Mouse (Mus musculus) gastrocnemius, postnatal 10 days (tissue): ENCODE results near the gene Tmem50a. TPM values are rescaled to one million over a fixed set of nuclear protein-coding genes. Genes with fewer than 3 reads are reported as not detected.
"Not testable (repeated sequence)": the region's sequence is repeated elsewhere in the genome, so short reads cannot be mapped to it uniquely, and the experiment has no call there.

Experiments used
- DNase-seq: peaks from one replicate; pipeline ENCODE4 v3.0.0; 2021; ENCODE audit warnings: mixed read lengths
- total RNA-seq, 2 experiments: library from RNA; stranded (reverse); gene quantifications; 2 replicates each; pipeline ENCODE4 v1.2.3; 2021

Tmem50a gene
- total RNA-seq, 2 experiments from 2014 or later: 49.9 to 55.1 TPM

DNA sequence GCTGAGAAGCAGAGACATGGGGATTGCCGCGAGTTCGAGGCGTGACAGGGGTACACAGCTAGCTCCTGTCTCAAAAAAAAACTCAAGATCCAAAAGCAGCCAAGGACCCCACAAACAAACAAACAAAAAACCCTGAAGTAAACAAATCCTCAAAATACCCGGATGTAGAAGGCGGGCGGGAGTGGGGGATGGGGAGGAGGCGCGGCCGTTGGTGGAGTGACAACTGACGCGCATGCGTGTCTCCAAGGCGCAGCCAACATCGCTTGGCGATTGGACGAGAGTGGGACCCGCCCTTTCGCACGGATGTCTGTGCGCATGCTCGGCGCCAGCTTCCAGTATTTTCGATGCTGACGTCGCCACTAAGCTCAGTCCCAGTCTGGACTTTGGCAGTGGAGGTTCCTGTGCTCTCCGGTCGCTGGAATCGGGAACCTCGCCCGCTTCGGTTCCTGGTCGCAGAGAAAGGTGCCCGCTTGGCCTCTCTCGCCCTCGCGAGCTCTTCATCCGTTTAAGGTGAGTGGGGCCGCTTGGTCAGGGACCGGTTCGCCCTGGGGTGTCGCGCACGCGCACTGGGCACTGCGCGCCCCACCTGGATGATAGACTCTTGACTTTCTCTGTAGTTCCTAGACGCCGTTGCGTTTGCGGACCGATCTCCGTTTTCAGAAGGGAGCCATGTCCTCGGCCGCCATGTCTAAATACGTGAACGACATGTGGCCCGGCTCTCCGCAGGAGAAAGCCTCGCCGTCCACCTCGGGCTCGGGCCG is 8.6 kb upstream of the Tmem50a start, which contains the start of gene Rsrp1:
Gene Rsrp1 (plus strand): TSS at position 335 of the 761 bp plus-strand sequence.
- DNase-seq: peak; percentile 97

DNA sequence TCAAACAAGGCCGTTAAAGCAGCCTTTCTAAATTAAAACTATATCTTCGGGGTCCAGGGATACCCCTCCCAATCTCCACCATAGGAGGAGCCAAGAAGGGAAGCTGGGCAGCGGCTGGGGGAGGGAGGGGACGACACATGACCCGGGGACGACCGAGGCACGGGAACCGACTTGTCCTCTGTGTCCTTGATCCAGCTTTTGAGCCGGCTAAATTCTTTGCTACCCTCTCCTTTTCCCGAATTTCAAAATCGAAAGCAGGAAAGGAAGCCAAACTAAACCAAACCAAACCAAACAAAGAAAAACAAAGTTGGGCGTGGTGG is 8.1 kb upstream of the Tmem50a start:
- DNase-seq: peak; percentile 69

DNA sequence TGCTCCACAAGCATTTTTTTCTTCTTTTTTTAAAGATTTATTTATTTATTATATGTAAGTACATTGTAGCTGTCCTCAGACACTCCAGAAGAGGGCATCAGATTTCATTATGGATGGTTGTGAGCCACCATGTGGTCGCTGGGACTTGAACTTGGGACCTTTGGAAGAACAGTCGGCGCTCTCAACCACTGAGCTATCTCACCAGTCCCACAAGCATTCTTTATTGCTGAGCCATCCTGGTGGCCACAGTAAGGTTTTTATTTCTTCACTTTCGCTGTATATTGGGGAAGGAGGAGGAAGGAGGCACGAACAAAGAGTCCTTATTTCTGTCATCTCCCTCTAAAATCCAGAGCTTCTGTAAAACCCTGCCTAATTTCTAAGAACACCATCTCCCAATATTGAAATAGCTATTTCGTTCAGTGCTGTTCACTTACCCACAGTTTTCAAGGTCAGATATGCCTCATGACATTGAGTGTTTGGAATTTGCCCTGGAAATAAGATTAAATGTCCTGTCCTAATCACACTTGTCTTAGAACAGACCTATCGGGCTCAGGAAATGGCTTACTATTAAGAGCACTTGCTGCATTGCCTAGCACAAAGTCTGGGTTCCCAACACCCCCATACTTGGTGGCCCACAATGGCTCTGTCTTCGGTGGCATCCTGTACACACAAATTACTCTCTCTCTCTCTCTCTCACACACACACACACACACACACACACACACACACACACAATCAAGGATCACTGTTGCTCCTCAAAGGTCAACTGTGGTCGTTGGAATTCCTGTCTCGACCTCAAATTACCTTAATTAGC is 7.5 kb upstream of the Tmem50a start:
- no peak for DNase-seq

DNA sequence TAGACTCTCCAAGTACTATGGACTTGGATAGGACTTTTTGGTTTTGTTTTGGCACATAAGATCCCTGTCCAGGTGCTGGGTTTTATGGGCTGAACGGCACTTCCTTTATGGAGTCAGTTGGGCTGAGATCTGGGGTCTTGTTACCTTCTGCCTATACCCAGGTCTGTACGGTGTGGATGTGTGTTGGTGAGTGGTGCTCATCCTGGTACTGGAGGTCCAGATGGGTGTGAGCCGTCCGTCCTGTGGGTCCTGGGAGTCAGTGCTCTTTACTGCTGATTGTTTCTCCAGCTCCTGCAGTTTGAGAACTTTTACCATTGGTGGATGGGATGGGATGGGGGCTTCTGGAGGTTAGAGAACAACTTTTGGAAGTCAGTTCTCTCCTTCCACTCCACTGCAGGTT is 6.9 kb upstream of the Tmem50a start:
- DNase-seq: no peak

DNA sequence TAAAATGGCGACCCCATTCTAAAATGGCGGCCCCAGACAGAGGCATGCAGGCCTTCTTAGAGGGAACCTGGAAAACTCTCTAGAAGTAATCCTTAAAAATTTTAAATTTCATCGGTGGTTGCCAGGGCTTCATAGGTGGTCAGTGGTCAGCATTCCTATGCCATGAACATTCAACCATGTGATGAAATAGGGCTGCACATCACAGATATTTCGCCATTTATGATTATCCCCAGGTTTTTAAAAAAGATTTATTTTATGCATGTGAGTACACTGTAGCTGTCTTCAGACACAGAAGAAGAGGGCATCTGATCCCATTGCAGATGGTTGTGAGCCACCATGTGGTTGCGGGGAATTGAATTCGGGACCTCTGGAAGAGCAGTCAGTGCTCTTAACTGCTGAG is 5.8 kb upstream of the Tmem50a start:
- DNase-seq: no peak

DNA sequence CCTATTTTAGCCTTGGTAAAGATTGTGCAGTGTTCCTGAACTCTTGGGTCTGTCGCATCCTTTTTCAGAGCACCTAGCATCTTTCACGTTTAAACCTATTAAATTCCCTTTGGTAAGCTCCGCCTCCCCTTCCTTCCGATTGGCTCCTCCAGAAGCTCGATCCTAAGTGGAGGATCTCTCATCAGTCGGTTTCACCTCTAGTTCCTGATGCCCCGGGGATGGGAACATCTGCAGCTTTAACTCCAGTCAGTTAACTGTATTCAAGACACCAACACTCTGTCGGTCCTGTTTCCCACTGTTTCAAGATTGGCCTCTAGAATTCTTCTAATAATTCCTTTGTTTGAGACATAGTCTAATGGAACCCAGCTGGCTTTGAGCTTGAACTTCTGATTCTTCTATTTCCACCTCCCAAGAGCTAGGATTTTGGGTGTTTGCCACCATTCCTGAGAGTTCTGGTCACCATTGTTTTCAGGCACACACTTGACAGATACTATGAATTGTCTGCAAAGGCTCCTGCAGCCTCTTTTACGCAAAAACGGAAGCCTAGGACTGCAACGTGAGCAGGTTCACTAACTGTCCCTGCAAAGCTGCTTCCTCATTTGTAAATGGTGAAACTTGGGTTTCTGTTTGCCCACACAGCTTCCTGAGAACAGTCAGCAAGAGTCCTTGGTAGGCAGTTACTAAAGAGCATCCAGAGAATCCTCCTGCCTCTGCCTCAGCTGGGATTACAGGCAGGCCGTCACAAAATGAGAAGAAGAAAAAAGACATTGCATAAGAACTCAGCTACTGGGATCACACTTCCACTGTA is 5.1 kb upstream of the Tmem50a start:
- DNase-seq: no peak

DNA sequence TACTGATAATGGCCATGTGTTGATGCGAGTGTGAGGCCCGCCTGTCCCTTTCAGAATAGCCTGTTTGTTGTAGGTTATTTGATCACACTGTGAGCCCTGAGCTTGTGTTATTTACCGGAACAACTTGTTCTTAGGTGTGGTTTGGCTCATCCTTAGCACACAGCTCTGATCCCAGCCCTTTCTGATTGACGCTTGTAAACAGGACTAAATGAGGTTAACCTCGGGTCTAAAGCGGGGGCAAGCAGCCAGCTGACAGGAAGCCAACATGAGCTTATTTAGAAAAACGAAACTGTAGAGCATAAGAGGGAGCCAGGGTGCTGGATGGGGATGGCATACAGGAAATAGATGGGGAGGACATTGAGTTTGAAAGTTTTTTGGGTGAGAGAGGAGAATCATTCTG is 3.6 kb upstream of the Tmem50a start:
- peak; percentile 46 for DNase-seq

DNA sequence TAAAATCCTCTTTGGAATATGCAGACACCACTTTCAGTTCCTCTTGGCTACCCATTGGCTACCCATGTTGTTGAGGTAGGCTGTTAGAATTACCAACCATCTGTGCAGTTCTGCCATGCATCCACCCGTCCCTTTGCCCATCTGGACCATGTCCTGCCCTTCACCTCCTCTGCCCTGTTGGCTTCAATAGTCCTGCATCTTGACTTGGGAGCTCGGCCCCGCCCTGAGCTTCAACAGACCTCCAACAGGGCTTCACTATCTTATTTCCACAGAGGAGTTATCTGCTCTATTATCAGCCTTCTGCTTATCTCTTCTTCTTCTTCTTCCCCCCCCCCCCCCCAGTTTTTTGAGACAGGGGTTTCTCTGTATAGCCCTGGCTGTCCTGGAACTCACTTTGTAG is 2.4 kb upstream of the Tmem50a start:
- DNase-seq: no peak

DNA sequence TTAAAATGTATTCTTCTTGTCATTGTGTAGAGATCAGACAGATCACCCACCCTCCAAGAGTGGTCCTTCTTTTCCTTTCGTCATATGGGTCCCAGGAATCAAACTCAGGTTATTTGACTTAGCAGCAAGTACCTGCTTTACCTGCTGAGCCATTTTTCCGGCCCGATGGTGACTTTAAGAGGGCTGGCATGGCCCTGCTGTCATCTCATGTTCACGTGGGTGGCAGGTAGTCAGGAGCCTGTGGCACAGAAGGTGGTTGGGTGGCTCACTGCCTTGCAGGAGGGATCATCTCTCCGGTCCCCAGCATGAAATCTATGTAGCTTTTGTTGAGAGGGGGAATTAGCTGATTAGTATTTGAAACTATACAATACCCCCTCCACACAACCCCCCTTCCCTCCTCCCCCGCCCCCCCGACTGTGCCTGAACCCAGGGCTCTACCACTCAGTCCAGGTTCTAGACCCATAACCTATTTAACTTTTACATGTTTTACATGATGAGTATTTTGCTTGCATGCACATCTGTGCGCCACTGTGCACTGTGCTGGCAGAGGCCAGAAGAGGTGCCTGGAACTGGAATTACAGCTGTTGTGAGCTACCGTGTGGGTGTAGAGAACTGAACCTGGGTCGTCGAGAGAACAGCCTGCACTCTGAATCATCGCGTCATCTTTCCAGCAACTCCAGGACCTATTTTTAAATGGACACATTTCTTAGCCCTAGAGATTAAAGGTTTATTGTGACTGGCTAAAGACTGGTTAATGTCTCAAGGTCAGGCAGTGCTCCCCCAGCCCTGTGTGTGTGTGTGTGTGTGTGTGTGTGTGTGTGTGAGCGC is 613 bp upstream of the Tmem50a start:
- DNase-seq: no peak

DNA sequence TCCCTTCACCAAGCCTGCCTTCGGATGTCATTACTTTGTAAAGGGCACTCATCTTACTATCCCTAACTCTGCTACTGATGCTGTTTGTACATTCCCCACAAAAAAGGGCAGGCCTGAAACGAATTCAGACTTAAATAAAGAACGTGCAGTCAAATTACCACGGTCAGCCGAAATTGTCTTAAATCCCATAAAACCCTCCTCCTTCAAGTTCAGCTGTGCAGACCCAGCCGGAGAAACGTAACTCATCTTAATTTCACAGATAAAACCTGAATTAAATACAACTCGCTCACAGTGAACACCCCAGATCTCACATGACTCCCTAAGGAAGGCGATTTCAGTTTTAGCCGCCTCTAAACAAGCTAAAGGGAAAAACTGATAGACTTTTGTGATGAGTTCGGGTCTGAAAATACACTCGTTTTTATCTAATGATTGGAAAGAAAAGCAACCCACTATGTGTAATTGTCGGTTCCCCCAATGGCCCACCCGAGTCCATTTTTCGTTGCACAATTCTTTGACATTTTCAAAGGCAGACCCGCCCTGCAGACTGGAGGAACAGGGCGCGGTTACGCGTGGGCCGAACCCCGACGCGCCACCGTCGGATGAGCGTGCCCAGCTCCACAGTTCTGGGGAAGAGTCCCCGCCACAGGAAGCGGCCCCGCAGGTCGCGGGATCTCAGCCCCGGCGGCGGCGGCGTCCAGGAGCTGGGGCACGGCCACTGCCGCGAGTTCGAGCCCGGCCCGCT is 531 bp downstream of the Tmem50a start:
- DNase-seq: no peak

DNA sequence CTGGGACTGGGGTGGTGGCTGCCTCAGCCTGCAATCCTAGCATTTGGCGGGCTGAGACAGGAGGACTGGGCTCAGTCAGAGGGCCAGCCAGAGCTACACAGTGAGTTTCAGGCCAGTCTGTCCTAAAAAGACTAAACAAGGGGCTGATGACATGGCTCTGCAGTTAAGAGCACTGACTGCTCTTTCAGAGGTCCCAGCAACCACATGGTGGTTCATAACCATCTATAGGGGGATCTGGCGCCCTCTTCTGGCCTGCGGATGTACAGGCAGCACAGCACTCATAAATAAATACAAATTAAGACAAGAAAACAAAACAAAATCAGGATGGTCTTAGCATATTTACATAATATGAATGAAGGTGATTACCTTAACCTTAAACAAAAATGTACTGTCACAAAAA is 1.4 kb downstream of the Tmem50a start:
- peak; percentile 79 for DNase-seq

DNA sequence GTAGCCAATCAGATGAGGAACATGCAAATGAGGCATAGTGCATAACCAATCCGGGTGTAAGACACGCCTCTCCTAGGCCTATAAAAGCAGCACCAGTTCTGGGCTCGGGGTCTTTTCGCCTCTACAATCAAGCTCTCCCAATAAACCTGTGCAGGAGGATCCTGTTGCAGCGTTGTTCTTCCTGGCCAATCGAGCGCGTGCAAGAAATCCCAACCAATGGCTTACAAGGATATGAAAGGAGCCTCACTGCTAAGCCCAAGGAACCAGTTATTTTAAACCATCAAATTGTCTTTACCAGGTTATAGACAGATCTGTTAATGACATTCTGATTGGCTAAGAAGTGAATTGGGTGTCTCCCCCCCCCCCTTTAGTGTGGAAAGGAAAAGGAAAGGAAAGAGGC is 3.4 kb downstream of the Tmem50a start:
- DNase-seq: not testable (repeated sequence)

DNA sequence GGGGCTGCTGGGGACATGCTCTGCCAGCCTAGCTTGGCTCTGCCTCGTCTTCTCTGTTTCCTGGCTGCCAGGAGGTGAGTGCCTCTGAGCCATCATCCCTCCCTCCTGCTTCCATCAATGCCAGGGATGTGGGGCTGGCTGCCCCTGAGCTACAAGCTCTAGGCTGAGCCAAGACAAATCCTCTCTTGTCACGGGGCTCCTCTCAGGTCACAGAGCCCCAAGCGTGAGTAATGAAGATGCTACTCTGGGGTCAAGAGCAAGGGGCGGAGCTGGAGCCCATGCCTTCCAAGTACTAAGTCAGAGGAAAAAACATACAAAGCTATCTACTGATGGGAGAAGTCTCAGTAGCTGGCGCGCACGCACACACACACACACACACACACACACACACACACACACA is 11.8 kb downstream of the Tmem50a start:
- no peak for DNase-seq

DNA sequence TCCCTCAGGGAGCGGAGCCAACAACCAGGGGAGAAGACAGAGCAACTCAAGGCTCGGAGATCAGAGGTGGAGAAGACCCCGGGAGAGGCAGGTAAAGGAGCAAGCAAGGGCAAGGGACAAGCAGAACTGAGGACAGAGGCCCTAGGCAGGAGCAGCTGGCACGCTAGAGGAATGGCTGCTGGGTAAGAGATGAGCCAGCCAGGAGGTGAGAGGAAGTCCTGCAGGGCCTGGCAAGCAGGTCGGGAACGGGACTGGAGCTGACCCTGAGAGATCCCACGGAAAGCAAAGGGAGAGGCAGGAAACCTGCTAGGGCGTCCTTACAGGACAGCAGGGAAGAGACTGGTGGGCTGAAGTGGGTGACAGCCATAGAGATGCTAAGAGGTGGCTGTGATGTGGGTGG is 13.7 kb downstream of the Tmem50a start:
- DNase-seq: no peak

DNA sequence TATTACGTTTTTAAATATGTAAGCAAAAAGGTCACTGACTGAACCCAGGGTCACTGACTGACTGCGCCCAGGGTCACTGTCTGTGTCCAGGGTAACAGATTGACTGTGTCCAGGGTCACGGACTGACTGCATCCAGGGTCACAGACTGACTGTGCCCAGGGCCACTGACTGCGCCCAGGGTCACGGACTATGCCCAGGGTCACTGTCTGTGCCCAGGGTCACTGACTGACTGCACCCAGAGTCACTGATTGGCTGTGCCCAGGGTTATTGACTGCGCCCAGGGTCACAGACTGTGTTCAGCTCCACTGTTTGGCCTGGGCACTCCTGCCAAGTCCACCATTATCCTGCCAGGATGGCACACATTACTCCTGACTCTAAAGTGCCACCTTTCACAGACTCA is 17.6 kb downstream of the Tmem50a start:
- no peak for DNase-seq

DNA sequence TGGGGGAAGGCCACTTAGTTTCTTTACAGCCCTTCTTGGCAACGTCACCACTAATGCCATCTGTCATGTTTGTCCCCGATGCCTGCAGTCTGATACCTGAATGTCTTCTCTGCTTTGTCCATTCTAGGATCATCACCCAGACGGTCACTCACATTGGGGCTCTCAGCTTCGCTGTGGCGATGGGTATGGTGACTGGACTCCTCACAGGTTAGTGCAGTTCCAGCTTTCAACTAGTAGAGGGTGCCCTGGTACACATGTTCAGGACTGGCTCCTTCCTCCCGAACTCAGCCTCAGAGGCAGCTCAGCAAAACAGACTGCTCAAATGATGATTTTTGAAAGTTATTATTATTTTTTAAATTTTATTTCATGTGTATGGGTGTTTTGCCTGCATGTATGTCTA is 22.7 kb downstream of the Tmem50a start:
- DNase-seq: peak; percentile 57

DNA sequence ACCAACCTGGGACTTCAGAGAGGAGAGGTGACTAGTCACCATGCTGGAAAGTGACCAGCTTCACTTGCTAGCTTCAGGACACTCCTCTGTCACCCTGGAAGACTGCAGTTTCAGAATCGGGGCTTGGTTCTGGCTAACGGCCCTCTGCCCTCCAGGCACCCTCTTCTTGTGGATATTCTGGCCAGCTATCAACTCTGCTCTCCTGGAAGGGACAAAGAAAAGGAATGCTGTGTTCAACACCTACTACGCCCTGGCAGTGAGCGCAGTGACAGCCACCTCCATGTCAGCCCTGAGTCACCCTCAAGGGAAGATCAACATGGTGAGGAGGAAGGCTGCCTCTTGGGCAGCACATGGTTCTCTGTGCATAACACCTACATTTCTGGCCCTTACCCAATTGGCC is 30.5 kb downstream of the Tmem50a start:
- no peak for DNase-seq

DNA sequence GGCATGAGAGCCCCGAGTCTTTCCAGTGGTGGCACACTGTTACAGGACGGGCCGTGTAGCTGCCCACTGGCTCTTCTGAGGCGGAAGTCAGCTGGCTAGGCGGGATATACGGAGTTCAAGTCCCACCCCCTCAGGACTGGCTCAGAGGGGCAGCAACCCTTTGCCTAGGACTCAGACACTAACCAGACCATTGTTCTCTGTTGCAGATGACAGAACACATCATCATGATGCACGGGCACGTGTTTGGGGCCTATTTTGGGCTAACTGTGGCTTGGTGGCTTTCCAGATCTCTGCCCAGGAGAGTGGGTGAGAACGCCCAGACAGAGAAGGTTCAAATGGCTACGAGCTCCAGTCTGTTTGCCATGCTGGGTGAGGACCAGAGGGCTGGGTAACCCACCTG is 31.0 kb downstream of the Tmem50a start:
- no peak for DNase-seq

DNA sequence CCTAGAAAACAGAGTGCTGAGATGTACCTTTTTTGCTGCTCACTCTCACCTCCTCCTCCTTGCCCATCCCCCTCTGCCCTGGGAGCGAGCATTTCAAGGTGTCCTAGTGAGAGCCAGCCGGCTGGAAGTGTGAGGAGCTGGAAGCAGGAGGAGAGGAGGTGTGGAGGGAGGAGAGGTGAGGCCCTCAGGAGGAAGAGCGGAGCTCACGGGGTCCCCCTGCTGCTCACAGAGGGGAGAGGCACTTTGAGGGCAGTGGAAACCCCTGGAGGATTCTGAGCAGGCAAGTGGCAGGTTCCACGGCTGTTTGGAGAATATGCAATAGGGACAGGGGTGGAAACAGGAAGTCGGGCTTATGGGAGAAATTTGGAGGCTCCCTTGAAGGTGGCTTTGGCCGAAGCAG is 31.6 kb downstream of the Tmem50a start:
- peak; percentile 24 for DNase-seq

DNA sequence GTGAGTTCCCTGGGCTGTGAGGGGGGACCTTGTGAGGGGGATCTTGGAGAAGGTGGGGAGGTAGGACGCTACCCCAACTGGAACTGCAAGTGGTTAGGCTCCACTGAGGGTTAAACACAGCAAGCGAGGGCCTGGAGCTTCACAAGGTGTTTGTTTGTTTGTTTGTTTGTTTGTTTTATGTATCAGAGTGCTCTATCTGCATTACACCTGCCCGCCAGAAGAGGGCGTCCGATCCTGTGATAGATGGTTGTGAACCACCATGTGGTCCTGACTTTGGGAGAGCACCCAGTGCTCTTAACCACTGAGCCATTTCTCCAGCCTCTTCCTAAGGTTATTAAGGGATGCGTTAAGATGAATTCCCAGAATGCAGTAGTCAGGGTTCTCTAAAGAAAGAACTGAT is 34.8 kb downstream of the Tmem50a start:
- peak; percentile 26 for DNase-seq

DNA sequence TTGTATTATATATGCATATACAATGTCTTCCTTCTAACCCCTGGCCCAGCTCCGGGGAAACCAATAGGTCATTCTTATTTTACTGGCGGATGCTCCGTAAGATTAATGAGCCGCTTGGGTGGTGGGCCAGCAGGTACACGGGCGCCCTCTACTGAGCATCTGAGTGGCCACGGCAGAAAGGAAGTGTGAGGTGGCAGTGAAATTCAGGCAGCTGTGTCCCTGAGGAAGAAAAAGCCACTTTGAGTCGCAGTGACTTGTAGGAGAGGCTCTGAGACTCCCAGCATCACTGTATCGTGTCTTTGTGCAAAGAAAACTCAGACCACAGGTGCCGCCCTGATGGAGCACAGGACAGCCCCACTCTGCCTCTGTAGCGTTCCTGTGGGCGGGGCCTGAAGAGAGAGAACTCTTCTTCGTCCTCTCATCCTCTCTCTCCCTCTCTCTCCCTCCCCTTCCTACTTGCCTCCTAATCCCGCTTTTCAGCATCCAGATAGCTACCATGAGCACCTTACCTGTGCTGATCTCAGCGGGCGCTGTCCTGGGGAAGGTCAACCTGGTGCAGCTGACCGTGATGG is 35.3 kb downstream of the Tmem50a start:
- peak; percentile 76 for DNase-seq
